Mouse (Mus musculus): ENCODE data around the gene Gsg1l2. TPM values are rescaled to one million over a fixed set of nuclear protein-coding genes. Genes with fewer than 3 reads are reported as not detected.
A peak's percentile ranks its signal among the peaks of the same experiment; 100 is the strongest.

The Gsg1l2 gene
- polyA plus RNA-seq, 1 experiment, result 0.13 TPM

DNA sequence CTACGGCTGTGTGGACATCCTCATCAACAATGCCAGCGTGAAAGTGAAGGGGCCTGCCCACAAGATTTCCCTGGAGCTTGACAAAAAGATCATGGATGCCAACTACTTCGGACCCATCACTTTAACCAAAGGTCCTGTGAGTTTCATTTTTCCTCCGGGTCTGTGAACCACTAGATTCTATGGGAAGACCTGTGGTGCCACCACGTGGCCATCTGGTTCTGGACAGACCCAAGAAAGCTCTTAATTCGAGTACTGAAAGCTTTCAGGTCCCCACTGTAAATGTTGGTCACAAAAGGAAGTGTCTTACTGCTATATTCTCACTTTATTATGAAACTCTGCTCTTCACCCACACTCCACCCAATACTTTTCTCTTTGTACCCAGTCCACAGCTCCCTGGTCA, 37.1 kb downstream of the Gsg1l2 start:
- H3K27ac ChIP-seq (ENCODE audit: insufficient read depth, low read depth, low read length), result no peak overlapping the region
- H3K36me3 ChIP-seq (ENCODE audit: control insufficient read depth, insufficient read depth, low read length), result no peaks in the 10 kb centered on the region
- H3K4me1 ChIP-seq (ENCODE audit: control insufficient read depth, insufficient read depth, insufficient read length, low read length), result no peaks in the 10 kb centered on the region
- TF ChIP-seq CTCF (IDR thresholded peaks at IDR 0.05; ENCODE audit: extremely low read depth, insufficient read length, insufficient replicate concordance, low read depth, low read length), result no peak
- H3K4me3 ChIP-seq (ENCODE audit: low read depth, low read length), result no peak overlapping the region
- H3K27me3 ChIP-seq (ENCODE audit: control insufficient read depth, insufficient read depth, low read length), result no peaks in the 10 kb centered on the region
- WGBS, result 68% methylated on average over 6 of the region's 6 CpGs

DNA sequence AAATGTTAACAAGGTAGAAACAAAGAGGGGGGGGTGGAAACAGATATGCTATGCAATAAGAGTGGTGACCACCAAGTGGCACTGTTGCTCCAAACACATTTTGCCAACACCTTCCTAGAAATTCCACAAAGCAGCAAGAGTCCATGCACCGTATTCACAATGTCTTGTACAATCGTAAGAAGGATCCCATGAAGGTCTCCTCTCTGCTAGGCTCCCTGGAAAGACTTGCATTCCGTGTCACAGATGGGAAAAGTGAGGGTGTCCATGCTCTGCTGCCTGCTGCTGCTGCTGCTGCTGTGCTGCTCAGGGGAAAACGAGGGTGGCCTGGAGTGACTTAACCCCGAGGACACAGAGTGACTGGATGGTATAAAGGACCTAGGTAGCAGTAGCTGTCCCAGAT, 45.2 kb downstream of the Gsg1l2 start:
- WGBS, result 7% methylated on average over 5 of the region's 5 CpGs
- no peak for TF ChIP-seq CTCF (IDR thresholded peaks at IDR 0.05; ENCODE audit: extremely low read depth, insufficient read length, insufficient replicate concordance, low read depth, low read length)
- no peak for TF ChIP-seq POLR2A (IDR thresholded peaks at IDR 0.05; ENCODE audit: low read depth, low read length)
- Histone ChIP-seq H3K36me3 (ENCODE audit: control insufficient read depth, insufficient read depth, low read length) (no peaks in the 10 kb centered on the region), H3K27ac (ENCODE audit: insufficient read depth, low read depth, low read length) (no peak overlapping the region), H3K27me3 (ENCODE audit: control insufficient read depth, insufficient read depth, low read length) (no peaks in the 10 kb centered on the region), H3K4me1 (ENCODE audit: control insufficient read depth, insufficient read depth, insufficient read length, low read length) (peaks cover 2% of the 10 kb centered on the region; the same call in 1 of the 2 replicates), H3K4me3 (ENCODE audit: low read depth, low read length) (no peak overlapping the region)

DNA sequence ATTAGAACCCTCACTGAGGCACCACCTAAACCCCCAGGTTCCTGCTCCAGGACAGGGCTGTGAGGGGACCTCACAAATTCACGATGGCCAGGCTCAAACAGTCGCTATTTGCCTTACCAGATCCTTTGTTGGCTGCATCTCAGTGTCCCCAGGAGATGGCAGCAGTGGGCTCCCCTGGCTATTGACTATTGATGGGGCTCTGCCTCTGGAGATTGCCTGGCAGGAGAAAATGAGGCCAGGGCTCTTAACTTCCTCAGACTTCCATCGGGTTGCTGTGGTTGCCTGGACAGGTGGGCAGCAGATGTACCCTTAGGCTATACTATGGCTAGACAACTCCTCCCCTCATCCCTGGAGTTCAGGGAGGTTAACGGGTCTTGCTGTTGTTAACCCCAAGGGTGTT, 45.8 kb downstream of the Gsg1l2 start:
- H3K36me3 ChIP-seq (ENCODE audit: control insufficient read depth, insufficient read depth, low read length), result no peaks in the 10 kb centered on the region
- H3K4me3 ChIP-seq (ENCODE audit: low read depth, low read length), result no peak overlapping the region
- 34% methylated on average over 4 of the region's 4 CpGs for WGBS
- TF ChIP-seq CTCF (IDR thresholded peaks at IDR 0.05; ENCODE audit: extremely low read depth, insufficient read length, insufficient replicate concordance, low read depth, low read length) (peak; percentile 64; the same call in 1 of the 2 replicates), POLR2A (IDR thresholded peaks at IDR 0.05; ENCODE audit: low read depth, low read length) (no peak)
- no peaks in the 10 kb centered on the region for H3K27me3 ChIP-seq (ENCODE audit: control insufficient read depth, insufficient read depth, low read length)
- H3K27ac ChIP-seq (ENCODE audit: insufficient read depth, low read depth, low read length), result no peak overlapping the region
- H3K4me1 ChIP-seq (ENCODE audit: control insufficient read depth, insufficient read depth, insufficient read length, low read length), result peaks cover 2% of the 10 kb centered on the region; the same call in 1 of the 2 replicates

DNA sequence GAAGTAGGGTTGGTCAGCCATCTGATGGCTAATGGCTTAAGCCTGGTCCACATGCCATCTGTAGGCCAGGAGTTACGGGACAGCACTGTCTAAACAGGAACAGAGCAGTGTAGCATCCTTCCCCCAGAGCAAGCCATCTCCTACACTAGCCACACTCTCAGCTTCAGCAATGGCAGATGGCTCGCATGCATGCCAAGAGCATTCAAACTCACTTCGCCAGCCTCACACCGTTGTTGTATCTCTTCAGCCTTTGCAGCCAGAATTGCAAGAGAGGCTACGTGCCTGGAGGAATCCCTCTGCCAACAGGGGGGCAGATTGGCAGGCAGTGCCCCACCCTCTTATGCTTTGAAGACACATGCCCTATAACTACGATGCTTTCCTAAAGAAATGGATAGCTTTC, 47.2 kb downstream of the Gsg1l2 start:
- H3K36me3 ChIP-seq (ENCODE audit: control insufficient read depth, insufficient read depth, low read length), result no peaks in the 10 kb centered on the region
- no peak overlapping the region for H3K4me3 ChIP-seq (ENCODE audit: low read depth, low read length)
- peaks cover 2% of the 10 kb centered on the region; the same call in 1 of the 2 replicates for H3K4me1 ChIP-seq (ENCODE audit: control insufficient read depth, insufficient read depth, insufficient read length, low read length)
- WGBS, result 92% methylated on average over 6 of the region's 6 CpGs
- no peak overlapping the region for H3K27ac ChIP-seq (ENCODE audit: insufficient read depth, low read depth, low read length)
- H3K27me3 ChIP-seq (ENCODE audit: control insufficient read depth, insufficient read depth, low read length), result no peaks in the 10 kb centered on the region
- TF ChIP-seq CTCF (IDR thresholded peaks at IDR 0.05; ENCODE audit: extremely low read depth, insufficient read length, insufficient replicate concordance, low read depth, low read length) (no peak), POLR2A (IDR thresholded peaks at IDR 0.05; ENCODE audit: low read depth, low read length) (no peak)

DNA sequence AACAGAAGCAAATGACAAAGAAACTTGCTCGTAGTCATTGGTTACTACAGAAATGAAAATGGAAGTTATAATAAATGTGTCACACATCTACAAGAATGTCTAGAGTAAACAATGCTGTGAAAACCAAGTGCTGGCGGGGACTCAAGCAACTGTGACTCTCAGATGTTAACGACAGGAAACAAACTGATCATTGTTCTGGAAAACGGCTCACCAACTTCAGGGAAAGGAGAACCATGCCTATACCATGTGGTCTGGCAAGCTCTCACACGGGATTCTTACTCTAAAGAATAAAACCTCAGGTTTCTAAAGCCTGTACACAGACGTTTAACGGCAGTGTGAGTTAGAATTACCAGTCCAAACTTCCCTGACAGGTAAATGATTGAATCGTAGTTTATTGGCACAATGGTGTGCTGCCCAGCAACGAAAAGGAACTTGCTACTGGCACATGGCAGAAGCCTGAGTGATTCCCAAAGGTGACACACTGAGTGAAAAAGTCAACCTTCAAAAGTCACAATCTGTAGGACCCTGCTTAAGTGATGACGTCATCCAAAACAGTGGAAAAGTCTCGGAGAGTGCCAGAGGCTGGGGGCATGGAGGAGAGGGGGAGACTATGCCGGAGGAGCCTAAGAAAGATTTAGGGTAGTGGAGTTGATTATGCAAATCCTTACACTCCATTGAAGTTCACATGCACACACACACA, 54.1 kb downstream of the Gsg1l2 start:
- H3K36me3 ChIP-seq (ENCODE audit: control insufficient read depth, insufficient read depth, low read length), result no peaks in the 10 kb centered on the region
- no peaks in the 10 kb centered on the region for H3K4me1 ChIP-seq (ENCODE audit: control insufficient read depth, insufficient read depth, insufficient read length, low read length)
- WGBS, result 11% methylated on average over 12 of the region's 12 CpGs
- H3K27me3 ChIP-seq (ENCODE audit: control insufficient read depth, insufficient read depth, low read length), result no peaks in the 10 kb centered on the region
- TF ChIP-seq POLR2A (IDR thresholded peaks at IDR 0.05; ENCODE audit: low read depth, low read length), result no peak
- no peak for TF ChIP-seq CTCF (IDR thresholded peaks at IDR 0.05; ENCODE audit: extremely low read depth, insufficient read length, insufficient replicate concordance, low read depth, low read length)
- no peak overlapping the region for H3K27ac ChIP-seq (ENCODE audit: insufficient read depth, low read depth, low read length)
- H3K4me3 ChIP-seq (ENCODE audit: low read depth, low read length), result no peak overlapping the region

DNA sequence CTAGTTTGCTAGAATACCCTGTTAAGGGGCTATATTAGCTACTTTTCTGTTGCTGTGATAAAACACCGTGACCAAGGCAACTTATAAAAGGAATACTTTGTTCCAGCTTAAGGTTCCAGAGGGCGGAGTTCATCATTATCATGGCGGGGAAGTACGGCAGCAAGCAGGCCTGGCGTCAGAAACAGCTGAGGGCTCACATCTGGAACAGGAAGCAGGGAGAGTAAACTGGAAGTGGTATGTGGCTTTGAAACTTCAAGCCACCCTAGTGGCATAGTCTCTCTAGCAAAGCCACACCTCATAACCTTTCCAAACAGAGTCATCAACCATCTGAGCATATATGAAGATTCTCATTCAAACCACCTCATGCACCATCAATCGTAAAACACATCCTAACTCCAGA, 55.1 kb downstream of the Gsg1l2 start:
- 49% methylated on average over 6 of the region's 6 CpGs for WGBS
- no peak for TF ChIP-seq POLR2A (IDR thresholded peaks at IDR 0.05; ENCODE audit: low read depth, low read length)
- no peak for TF ChIP-seq CTCF (IDR thresholded peaks at IDR 0.05; ENCODE audit: extremely low read depth, insufficient read length, insufficient replicate concordance, low read depth, low read length)
- Histone ChIP-seq H3K4me1 (ENCODE audit: control insufficient read depth, insufficient read depth, insufficient read length, low read length) (no peaks in the 10 kb centered on the region), H3K4me3 (ENCODE audit: low read depth, low read length) (no peak overlapping the region), H3K36me3 (ENCODE audit: control insufficient read depth, insufficient read depth, low read length) (no peaks in the 10 kb centered on the region), H3K27me3 (ENCODE audit: control insufficient read depth, insufficient read depth, low read length) (no peaks in the 10 kb centered on the region), H3K27ac (ENCODE audit: insufficient read depth, low read depth, low read length) (no peak overlapping the region)

DNA sequence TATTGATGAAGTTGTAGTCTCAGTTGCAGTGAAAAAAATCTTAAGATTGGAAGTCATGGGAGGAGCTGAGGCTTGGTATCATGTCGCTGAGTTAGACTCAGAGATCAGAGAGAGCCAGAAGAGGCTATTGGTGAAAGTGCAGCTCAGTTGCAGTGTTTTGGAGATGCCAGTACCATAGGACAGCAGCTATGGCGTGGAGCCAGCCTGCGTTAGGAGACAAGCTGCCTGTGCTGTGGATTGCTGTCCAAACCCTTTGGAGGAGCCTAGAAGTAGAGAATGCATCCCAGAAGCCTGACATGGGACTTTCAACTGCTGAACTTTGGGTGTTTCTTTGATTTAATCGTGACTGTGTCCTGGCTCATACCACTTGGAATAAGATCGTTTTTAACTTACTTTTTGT, 57.4 kb downstream of the Gsg1l2 start:
- no peak for TF ChIP-seq POLR2A (IDR thresholded peaks at IDR 0.05; ENCODE audit: low read depth, low read length)
- TF ChIP-seq CTCF (IDR thresholded peaks at IDR 0.05; ENCODE audit: extremely low read depth, insufficient read length, insufficient replicate concordance, low read depth, low read length), result no peak
- no peaks in the 10 kb centered on the region for H3K36me3 ChIP-seq (ENCODE audit: control insufficient read depth, insufficient read depth, low read length)
- no peaks in the 10 kb centered on the region for H3K4me1 ChIP-seq (ENCODE audit: control insufficient read depth, insufficient read depth, insufficient read length, low read length)
- H3K27ac ChIP-seq (ENCODE audit: insufficient read depth, low read depth, low read length), result no peak overlapping the region
- H3K27me3 ChIP-seq (ENCODE audit: control insufficient read depth, insufficient read depth, low read length), result no peaks in the 10 kb centered on the region
- 55% methylated on average over 5 of the region's 5 CpGs for WGBS
- H3K4me3 ChIP-seq (ENCODE audit: low read depth, low read length), result no peak overlapping the region
